Mouse (Mus musculus) thymus, postnatal 0 days (tissue): ENCODE data around the gene Irf2. TPM values are rescaled to one million over a fixed set of nuclear protein-coding genes. Genes with fewer than 3 reads are reported as not detected.

ENCODE experiments used
- DNase-seq: peaks from one replicate; pipeline ENCODE4 v3.0.0-alpha.2; 2015; ENCODE audit warnings: low spot score
- polyA plus RNA-seq: library from polyadenylated mRNA; unstranded; fragments of >200 nt; fragmentation: Nextera tagmentation; extraction: Ambion mirVana; gene quantifications from 2 replicates; pipeline ENCODE4 v1.2.1, GENCODE M21; 2015

The Irf2 gene
- polyA plus RNA-seq, 1 experiment from 2014 or later: 57.8 TPM

- no peak for DNase-seq
Observed at GRCm38 (mm10) chr8:46875615-46876293, 136.2 kb downstream of the Irf2 start.

GRCm38 (mm10) chr8:46881348-46881747, 141.8 kb downstream of the Irf2 start:
- DNase-seq: no peak

GRCm38 (mm10) chr8:46881755-46882419, 142.4 kb downstream of the Irf2 start:
- DNase-seq: no peak

DNA sequence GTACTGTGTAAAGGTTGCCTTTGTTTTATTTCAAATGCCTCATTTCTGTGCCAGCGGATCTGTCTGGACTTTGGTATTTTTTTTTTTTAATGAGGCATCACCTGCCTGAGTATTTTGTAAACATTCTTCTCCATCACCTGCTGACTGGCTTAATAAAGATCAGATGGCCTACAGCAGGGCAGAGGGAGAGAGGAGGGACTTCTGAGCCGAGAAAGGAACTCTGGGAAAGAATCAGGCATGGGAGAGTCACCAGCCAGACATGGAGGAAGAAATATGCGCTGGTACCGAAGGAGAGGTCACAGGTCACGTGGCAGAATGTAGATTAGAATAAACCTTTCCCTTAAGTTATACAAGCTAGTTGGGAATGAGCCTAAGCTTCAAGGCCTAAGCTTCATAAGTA, 143.2 kb downstream of the Irf2 start:
- no peak for DNase-seq

DNA sequence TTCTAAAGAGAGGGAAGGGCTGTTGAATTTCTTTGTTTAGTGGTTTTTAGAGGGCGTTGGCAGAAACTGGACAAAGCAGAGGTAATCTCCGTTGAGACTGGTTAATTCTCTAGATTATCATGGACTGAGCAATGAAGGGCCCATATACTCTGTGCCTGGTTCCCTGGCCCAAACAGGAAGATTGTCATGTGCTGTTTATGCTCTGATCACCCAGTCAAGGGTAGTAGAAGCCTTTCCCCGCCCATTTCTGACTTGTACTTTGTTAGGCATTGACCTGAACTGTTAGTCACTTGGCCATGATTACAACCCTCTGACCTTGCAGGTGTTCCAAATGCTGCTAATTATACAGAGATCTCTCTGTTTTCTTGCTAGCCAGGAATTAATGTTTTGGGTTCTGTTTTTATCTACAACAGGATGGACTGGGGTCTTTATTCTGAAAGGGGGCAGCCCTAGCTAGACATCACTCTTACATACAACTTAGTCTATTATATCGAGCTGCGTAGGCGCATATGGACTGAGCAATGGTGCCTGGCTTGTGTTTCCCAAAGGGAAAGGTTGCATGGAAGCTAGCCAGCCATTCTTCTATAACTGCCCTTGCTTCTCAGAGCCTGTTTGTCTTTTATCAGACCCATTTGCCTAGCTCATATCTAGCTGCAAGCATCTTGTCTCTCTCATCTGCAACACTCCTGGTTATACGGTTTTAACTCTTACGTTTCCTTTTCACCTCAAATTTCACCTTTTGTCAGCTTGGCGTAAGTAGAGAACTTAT, 143.9 kb downstream of the Irf2 start:
- DNase-seq: no peak

DNA sequence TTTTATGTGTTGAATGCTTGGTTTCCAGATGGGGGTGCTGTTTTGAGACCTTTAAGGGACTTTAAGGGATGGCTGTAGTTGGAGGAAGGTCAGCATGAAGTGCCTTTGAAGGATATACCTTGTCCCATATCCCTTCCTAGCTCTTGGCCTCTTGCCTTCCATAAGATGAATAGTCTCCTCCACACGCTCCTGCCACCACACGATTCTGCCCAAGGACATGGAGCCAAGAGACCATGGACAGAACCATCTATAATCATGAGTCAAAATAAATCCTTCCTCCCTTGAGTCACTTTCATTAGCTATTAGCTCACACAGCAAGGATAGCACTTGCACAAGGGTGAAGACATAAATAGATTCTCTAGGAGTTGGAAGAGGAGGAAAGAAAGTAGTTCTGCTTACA, 146.3 kb downstream of the Irf2 start:
- no peak for DNase-seq

GRCm38 (mm10) chr8:46886216-46886615, 146.7 kb downstream of the Irf2 start:
- no peak for DNase-seq

DNA sequence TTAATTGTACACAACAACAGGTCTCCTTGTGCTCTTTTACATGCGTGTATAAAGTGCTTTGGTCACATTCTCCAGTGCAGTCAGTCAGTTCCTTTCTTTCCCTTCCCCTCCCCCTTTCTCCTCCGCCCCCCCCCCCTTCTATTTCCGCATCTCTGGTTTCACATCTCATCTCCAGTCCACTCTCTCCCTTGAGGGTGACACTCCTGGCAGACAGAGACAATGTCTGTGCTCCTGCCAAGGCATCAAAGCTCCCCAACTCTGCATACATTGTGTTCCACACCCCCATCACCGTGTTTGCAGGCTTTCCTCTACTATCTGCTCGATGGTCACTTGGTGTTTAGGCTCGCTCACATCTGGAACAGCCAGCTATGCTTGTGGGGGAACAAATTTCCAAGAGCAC, 147.9 kb downstream of the Irf2 start:
- no peak for DNase-seq

- no peak for DNase-seq
Observed at GRCm38 (mm10) chr8:46888575-46888974, 149.0 kb downstream of the Irf2 start.

GRCm38 (mm10) chr8:46890241-46890640, 150.7 kb downstream of the Irf2 start:
- no peak for DNase-seq

DNA sequence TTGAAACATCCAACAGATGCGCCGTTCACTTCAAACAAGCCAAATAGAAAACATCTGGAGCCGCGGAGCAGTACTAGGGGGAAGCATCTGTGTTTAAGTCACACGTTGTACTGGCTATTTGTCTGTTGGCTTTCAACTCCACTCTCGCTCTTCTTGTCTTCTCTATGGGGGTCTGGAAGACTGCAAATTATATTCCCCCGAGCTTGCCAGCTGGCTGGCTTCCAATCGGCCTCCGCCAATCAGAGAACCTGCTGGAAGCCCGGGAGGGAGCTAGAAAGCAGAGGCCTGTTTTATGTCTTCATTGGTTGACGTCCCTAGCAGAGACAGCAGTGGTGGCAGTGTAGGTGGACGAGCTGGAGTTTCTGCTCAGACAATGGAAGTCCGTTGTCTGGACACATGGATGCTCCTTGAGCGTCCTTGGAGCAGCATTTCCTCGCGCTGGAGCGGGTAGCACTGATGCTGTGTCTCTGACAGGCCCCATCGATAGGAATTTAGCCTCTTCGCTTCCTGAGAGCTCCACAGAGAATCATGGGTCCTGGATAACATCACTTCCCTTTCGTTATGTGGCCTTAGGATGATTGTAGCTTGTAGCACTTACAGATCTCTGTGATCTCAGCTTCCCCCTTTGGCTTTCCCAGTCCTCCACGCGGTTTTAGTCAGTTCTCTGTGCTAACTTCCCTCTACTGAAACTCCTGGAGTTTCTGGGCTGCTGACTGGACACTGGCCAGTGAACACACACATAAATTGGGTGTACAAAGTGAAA, 153.2 kb downstream of the Irf2 start:
- DNase-seq: no peak

DNA sequence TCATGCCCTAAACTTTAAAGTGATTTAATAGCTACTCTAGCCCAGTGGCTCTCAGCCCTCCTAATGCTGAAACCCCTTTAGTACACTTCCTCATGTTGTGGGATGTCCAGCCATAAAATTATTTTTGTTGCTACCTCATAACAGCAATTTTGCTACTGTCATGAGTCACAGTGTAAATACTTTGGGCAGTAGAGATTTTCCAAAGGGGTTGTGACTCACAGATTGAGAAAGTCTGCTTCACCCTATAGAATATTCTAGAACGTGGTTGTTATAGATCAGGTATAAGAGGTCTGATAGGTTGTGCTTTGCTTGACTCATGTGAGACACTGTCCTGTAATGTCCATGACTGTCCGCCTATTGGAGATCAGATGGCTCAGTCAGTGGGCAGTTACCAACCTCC, 154.9 kb downstream of the Irf2 start:
- DNase-seq: no peak

- DNase-seq: no peak
Observed at GRCm38 (mm10) chr8:46896005-46896404, 156.5 kb downstream of the Irf2 start.

DNA sequence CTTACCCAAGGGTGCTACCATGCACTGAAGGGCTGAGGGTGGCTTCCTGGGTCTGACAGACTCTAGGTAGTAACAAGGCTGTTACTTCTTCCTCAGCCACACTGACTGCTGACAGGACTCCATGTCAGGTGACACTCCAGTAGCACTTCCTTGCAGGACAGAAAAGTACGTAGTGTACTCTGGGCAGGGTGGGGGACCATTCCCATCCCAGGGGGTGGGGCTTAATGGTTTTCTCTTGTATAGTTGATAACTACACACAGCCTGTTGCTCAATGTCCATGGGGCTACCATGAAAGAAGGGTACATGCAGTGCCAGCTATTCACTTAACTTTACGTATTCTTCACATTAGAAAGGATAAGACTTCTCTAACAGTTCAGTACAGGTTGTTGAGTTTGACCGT, 157.2 kb downstream of the Irf2 start:
- no peak for DNase-seq

Other genes starting within 250 kb of the Irf2 start
- gene Cenpu, start 187.7 kb upstream of the Irf2 start, polyA plus RNA-seq: 15.5 and 16.3 TPM in 2 replicates
- gene Primpol, start 122.5 kb upstream of the Irf2 start, polyA plus RNA-seq: 15.1 and 16.9 TPM in 2 replicates
- gene Casp3, start 122.4 kb upstream of the Irf2 start, polyA plus RNA-seq: 82.5 and 93.9 TPM in 2 replicates
- 0.03 and 0.14 TPM in 2 replicates for gene Enpp6, start 247.2 kb downstream of the Irf2 start, polyA plus RNA-seq